Mouse (Mus musculus) MEL (cell line): ENCODE data around the gene Pip5kl1. TPM values are rescaled to one million over a fixed set of nuclear protein-coding genes. Genes with fewer than 3 reads are reported as not detected.

Experiments used
- DNase-seq: peaks from one replicate; pipeline ENCODE4 v3.0.0; 2011; ENCODE audit warnings: low read depth, low spot score
- H3K27ac ChIP-seq: 2 replicates; pipeline ENCODE4 v1.5.1; 2012; ENCODE audit warnings: low read depth, mild to moderate bottlenecking, control low read depth, low read length, moderate library complexity; ENCODE audit not compliant: control insufficient read depth
- H3K27me3 ChIP-seq, 2 experiments: fragments of 150-350 bp in 1 of 2; sonication (generic) in 1 of 2; 2 replicates each; pipeline ENCODE4 v1.6.1; 2012; ENCODE audit warnings: low read length in 2 of 2, mild to moderate bottlenecking in 2 of 2, improper control_type of control experiment in 1 of 2, moderate library complexity in 1 of 2; ENCODE audit not compliant: insufficient read depth in 2 of 2, control insufficient read depth in 1 of 2
- H3K36me3 ChIP-seq, 2 experiments: 2 replicates each; pipeline ENCODE4 v1.6.1; 2012 to 2014; ENCODE audit warnings: low read length in 2 of 2, improper control_type of control experiment in 1 of 2, inconsistent platforms in 1 of 2, mild to moderate bottlenecking in 1 of 2; ENCODE audit not compliant: insufficient read depth in 2 of 2, control insufficient read depth in 1 of 2
- H3K4me1 ChIP-seq, 2 experiments: fragments of 150-350 bp in 1 of 2; sonication (generic) in 1 of 2; 2 replicates each; pipeline ENCODE4 v1.6.1; 2012; ENCODE audit warnings: low read length in 2 of 2, improper control_type of control experiment in 1 of 2, mild to moderate bottlenecking in 1 of 2; ENCODE audit not compliant: insufficient read depth in 2 of 2, control insufficient read depth in 1 of 2
- H3K4me3 ChIP-seq, 2 experiments: fragments of 150-350 bp in 1 of 2; sonication (generic) in 1 of 2; 2 replicates each; pipeline ENCODE4 v1.5.1; 2012; ENCODE audit warnings: low read depth in 2 of 2, low read length in 2 of 2, mild to moderate bottlenecking in 2 of 2, moderate library complexity in 2 of 2, control low read depth in 1 of 2, improper control_type of control experiment in 1 of 2; ENCODE audit not compliant: control insufficient read depth in 1 of 2, insufficient read depth in 1 of 2
- H3K79me2 ChIP-seq: 2 replicates; pipeline ENCODE4 v1.6.1; 2012; ENCODE audit warnings: mild to moderate bottlenecking, low read length, moderate library complexity; ENCODE audit not compliant: control insufficient read depth, poor library complexity, insufficient read depth
- H3K9ac ChIP-seq: 2 replicates; pipeline ENCODE4 v1.6.1; 2012; ENCODE audit warnings: low read depth, mild to moderate bottlenecking, control low read depth, low read length, moderate library complexity; ENCODE audit not compliant: control insufficient read depth, poor library complexity, severe bottlenecking
- H3K9me3 ChIP-seq: fragments of 150-350 bp; sonication (generic); replicated peaks from 2 replicates; pipeline ENCODE4 v1.6.1; 2012; ENCODE audit warnings: mild to moderate bottlenecking, low read length, improper control_type of control experiment, moderate library complexity; ENCODE audit not compliant: insufficient read depth
- BHLHE40 ChIP-seq: IDR thresholded peaks from 2 replicates; pipeline ENCODE4 v1.6.1; 2012; ENCODE audit warnings: low read depth, mild to moderate bottlenecking, inconsistent platforms, low read length, improper control_type of control experiment, borderline replicate concordance
- CHD1 ChIP-seq: IDR thresholded peaks from 2 replicates; pipeline ENCODE4 v1.6.1; 2012; ENCODE audit warnings: low read depth, mild to moderate bottlenecking, inconsistent platforms, low read length, improper control_type of control experiment
- CHD2 ChIP-seq: IDR thresholded peaks from 2 replicates; pipeline ENCODE4 v1.6.1; 2011; ENCODE audit warnings: low read length, improper control_type of control experiment
- CTCF ChIP-seq, 3 experiments: IDR thresholded peaks in 2 of 3; conservative IDR thresholded peaks in 1 of 3; 2 replicates each; pipeline ENCODE4 v1.5.1; 2011 to 2012; ENCODE audit warnings: low read length in 3 of 3, low read depth in 2 of 3, mild to moderate bottlenecking in 2 of 3, improper control_type of control experiment in 1 of 3, inconsistent platforms in 1 of 3, mixed read lengths in 1 of 3, moderate library complexity in 1 of 3; ENCODE audit not compliant: control insufficient read depth in 1 of 3, insufficient read depth in 1 of 3, poor library complexity in 1 of 3, severe bottlenecking in 1 of 3
- ELF1 ChIP-seq: IDR thresholded peaks from 2 replicates; pipeline ENCODE4 v1.6.1; 2014; ENCODE audit warnings: low read depth, mild to moderate bottlenecking, inconsistent platforms, low read length, improper control_type of control experiment, moderate library complexity
- EP300 ChIP-seq, 2 experiments: IDR thresholded peaks; 2 replicates each; pipeline ENCODE4 v1.6.1; 2011; ENCODE audit warnings: improper control_type of control experiment in 2 of 2, low read length in 2 of 2, low read depth in 1 of 2, mild to moderate bottlenecking in 1 of 2
- ETS1 ChIP-seq: IDR thresholded peaks from 2 replicates; pipeline ENCODE4 v1.6.1; 2012; ENCODE audit warnings: low read depth, mild to moderate bottlenecking, inconsistent platforms, low read length, improper control_type of control experiment, moderate library complexity
- GABPA ChIP-seq: IDR thresholded peaks from 2 replicates; pipeline ENCODE4 v1.6.1; 2012; ENCODE audit warnings: low read depth, mild to moderate bottlenecking, inconsistent platforms, low read length, improper control_type of control experiment, moderate library complexity
- GATA1 ChIP-seq: IDR thresholded peaks from 2 replicates; pipeline ENCODE4 v1.6.1; 2011; ENCODE audit warnings: low read depth, low read length, improper control_type of control experiment
- HCFC1 ChIP-seq: IDR thresholded peaks from 2 replicates; pipeline ENCODE4 v1.6.1; 2012; ENCODE audit warnings: low read depth, mild to moderate bottlenecking, inconsistent platforms, low read length, improper control_type of control experiment, moderate library complexity
- JUND ChIP-seq: IDR thresholded peaks from 2 replicates; pipeline ENCODE4 v1.6.1; 2011; ENCODE audit warnings: low read depth, mild to moderate bottlenecking, improper control_type of control experiment, low read length
- KAT2A ChIP-seq: conservative IDR thresholded peaks from 2 replicates; pipeline ENCODE4 v1.6.1; 2012; ENCODE audit warnings: low read depth, low read length, improper control_type of control experiment, inconsistent platforms
- MAFK ChIP-seq: IDR thresholded peaks from 2 replicates; pipeline ENCODE4 v1.6.1; 2011; ENCODE audit warnings: low read depth, mild to moderate bottlenecking, low read length, improper control_type of control experiment, borderline replicate concordance
- MAX ChIP-seq: IDR thresholded peaks from 2 replicates; pipeline ENCODE4 v1.6.1; 2011; ENCODE audit warnings: low read length, improper control_type of control experiment
- MAZ ChIP-seq: IDR thresholded peaks from 2 replicates; pipeline ENCODE4 v1.6.1; 2012; ENCODE audit warnings: low read depth, mild to moderate bottlenecking, inconsistent platforms, low read length, improper control_type of control experiment
- MEF2A ChIP-seq: IDR thresholded peaks from 2 replicates; pipeline ENCODE4 v1.6.1; 2014; ENCODE audit warnings: low read depth, mild to moderate bottlenecking, inconsistent platforms, low read length, improper control_type of control experiment; ENCODE audit not compliant: poor library complexity, insufficient replicate concordance, severe bottlenecking; ENCODE audit errors: extremely low read depth
- MXI1 ChIP-seq: IDR thresholded peaks from 2 replicates; pipeline ENCODE4 v1.6.1; 2011; ENCODE audit warnings: mild to moderate bottlenecking, low read depth, low read length, improper control_type of control experiment
- MYB ChIP-seq: IDR thresholded peaks from 2 replicates; pipeline ENCODE4 v1.6.1; 2011; ENCODE audit warnings: mild to moderate bottlenecking, low read depth, low read length, improper control_type of control experiment
- MYC ChIP-seq: IDR thresholded peaks from 2 replicates; pipeline ENCODE4 v1.6.1; 2011; ENCODE audit warnings: low read depth, mild to moderate bottlenecking, low read length, improper control_type of control experiment, moderate library complexity
- NELFE ChIP-seq: IDR thresholded peaks from 2 replicates; pipeline ENCODE4 v1.6.1; 2011; ENCODE audit warnings: low read depth, low read length, improper control_type of control experiment
- NRF1 ChIP-seq: IDR thresholded peaks from 2 replicates; pipeline ENCODE4 v1.6.1; 2014; ENCODE audit warnings: low read depth, mild to moderate bottlenecking, inconsistent platforms, low read length, improper control_type of control experiment, moderate library complexity; ENCODE audit not compliant: poor library complexity, insufficient read depth, severe bottlenecking
- POLR2A ChIP-seq, 2 experiments: IDR thresholded peaks; 2 replicates each; pipeline ENCODE4 v1.6.1; 2011 to 2012; ENCODE audit warnings: low read length in 2 of 2, mild to moderate bottlenecking in 2 of 2, control low read depth in 1 of 2, improper control_type of control experiment in 1 of 2, low read depth in 1 of 2, moderate library complexity in 1 of 2; ENCODE audit not compliant: control insufficient read depth in 1 of 2, insufficient read depth in 1 of 2, poor library complexity in 1 of 2
- POLR2AphosphoS2 ChIP-seq: IDR thresholded peaks from 2 replicates; pipeline ENCODE4 v1.6.1; 2011; ENCODE audit warnings: low read length, improper control_type of control experiment
- POLR2AphosphoS5 ChIP-seq: IDR thresholded peaks from 2 replicates; pipeline ENCODE4 v1.6.1; 2012; ENCODE audit warnings: low read depth, borderline replicate concordance, mild to moderate bottlenecking, inconsistent platforms, low read length, moderate library complexity, mixed read lengths
- RAD21 ChIP-seq: IDR thresholded peaks from 2 replicates; pipeline ENCODE4 v1.6.1; 2011; ENCODE audit warnings: mild to moderate bottlenecking, low read depth, low read length, improper control_type of control experiment
- RCOR1 ChIP-seq: IDR thresholded peaks from 2 replicates; pipeline ENCODE4 v1.6.1; 2012; ENCODE audit warnings: low read depth, mild to moderate bottlenecking, inconsistent platforms, low read length, improper control_type of control experiment
- SIN3A ChIP-seq: IDR thresholded peaks from 2 replicates; pipeline ENCODE4 v1.6.1; 2012; ENCODE audit warnings: low read length, improper control_type of control experiment, inconsistent platforms
- TAL1 ChIP-seq: IDR thresholded peaks from 2 replicates; pipeline ENCODE4 v1.6.1; 2012; ENCODE audit warnings: mild to moderate bottlenecking, inconsistent platforms, low read length, moderate library complexity, mixed read lengths
- TBP ChIP-seq: IDR thresholded peaks from 2 replicates; pipeline ENCODE4 v1.8.0; 2011; ENCODE audit warnings: low read depth, low read length, improper control_type of control experiment
- TCF12 ChIP-seq: IDR thresholded peaks from 2 replicates; pipeline ENCODE4 v1.6.1; 2014; ENCODE audit warnings: low read depth, mild to moderate bottlenecking, inconsistent platforms, low read length, improper control_type of control experiment, moderate library complexity
- UBTF ChIP-seq: IDR thresholded peaks from 2 replicates; pipeline ENCODE4 v1.6.1; 2012; ENCODE audit warnings: low read depth, mild to moderate bottlenecking, inconsistent platforms, low read length, improper control_type of control experiment, moderate library complexity, borderline replicate concordance; ENCODE audit not compliant: insufficient read depth
- USF1 ChIP-seq: IDR thresholded peaks from 2 replicates; pipeline ENCODE4 v1.6.1; 2014; ENCODE audit warnings: low read depth, mild to moderate bottlenecking, inconsistent platforms, low read length, improper control_type of control experiment, moderate library complexity
- USF2 ChIP-seq, 2 experiments: IDR thresholded peaks; 2 replicates each; pipeline ENCODE4 v1.6.1; 2011 to 2012; ENCODE audit warnings: improper control_type of control experiment in 2 of 2, low read length in 2 of 2, borderline replicate concordance in 1 of 2, inconsistent platforms in 1 of 2, low read depth in 1 of 2, mild to moderate bottlenecking in 1 of 2; ENCODE audit not compliant: insufficient read depth in 1 of 2
- ZKSCAN1 ChIP-seq: IDR thresholded peaks from 2 replicates; pipeline ENCODE4 v1.6.1; 2012; ENCODE audit warnings: low read depth, mild to moderate bottlenecking, inconsistent platforms, low read length, improper control_type of control experiment, moderate library complexity
- ZMIZ1 ChIP-seq: IDR thresholded peaks from 2 replicates; pipeline ENCODE4 v1.6.1; 2012; ENCODE audit warnings: low read depth, mild to moderate bottlenecking, inconsistent platforms, low read length, improper control_type of control experiment, moderate library complexity
- ZNF384 ChIP-seq: IDR thresholded peaks from 2 replicates; pipeline ENCODE4 v1.6.1; 2012; ENCODE audit warnings: low read depth, mild to moderate bottlenecking, inconsistent platforms, low read length, improper control_type of control experiment
- polyA plus RNA-seq, 2 experiments: library from polyadenylated mRNA; stranded (reverse) in 1 of 2; unstranded in 1 of 2; fragments of >175 nt in 1 of 2; fragments of >200 nt in 1 of 2; gene quantifications; 2 replicates each; pipeline versions ENCODE4 v1.2.1 to v1.2.4; 2012; ENCODE audit warnings: low replicate concordance in 2 of 2, low read depth in 1 of 2; ENCODE audit not compliant: insufficient read length in 2 of 2, insufficient read depth in 1 of 2, missing spikeins in 1 of 2
- total RNA-seq: library from RNA; depleted of rRNA; stranded (reverse); fragments of 300-350 nt; gene quantifications from 2 replicates; pipeline ENCODE4 v1.2.3, GENCODE M21; 2012

Pip5kl1 gene
- total and polyA plus RNA-seq, 3 experiments, result 0.22 to 0.58 TPM; not detected in 1

GRCm38 (mm10) chr2:32586871-32587351 lies 12.3 kb downstream of the Pip5kl1 start, which contains the start of gene St6galnac4:
Gene St6galnac4 (plus strand): TSS chr2:32587095.
- Histone ChIP-seq H3K9me3 (no peaks in the 10 kb centered on the region), H3K9ac (peak within 1 kb of the TSS; percentile 94), H3K4me1 (peaks cover 5 to 28% of the 10 kb centered on the region in 2 experiments; a peak in 3 of 4 replicates), H3K36me3 (peaks cover 0 to 21% of the 10 kb centered on the region in 2 experiments; a peak in 3 of 4 replicates), H3K79me2 (peaks cover 32% of the 10 kb centered on the region), H3K27me3 (no peaks in the 10 kb centered on the region), H3K4me3 (peak within 1 kb of the TSS; percentile 91 to 98), H3K27ac (peak within 1 kb of the TSS; percentile 61)
- DNase-seq, result peak; percentile 97
- TF ChIP-seq NRF1 (peak; percentile 72), CHD1 (no peak), GABPA (no peak), TAL1 (no peak), USF2 (IDR thresholded peaks at IDR 0.05; ENCODE audit: borderline replicate concordance in 1 of 2, insufficient read depth in 1 of 2, low read depth in 1 of 2, low read length in 2 of 2) (no peak), MYB (no peak), UBTF (no peak), KAT2A (no peak; the same call in 1 of the 2 replicates), ZKSCAN1 (no peak), EP300 (IDR thresholded peaks at IDR 0.05; ENCODE audit: low read depth in 1 of 2, low read length in 2 of 2) (no peak), ZMIZ1 (peak; percentile 32; the same call in 1 of the 2 replicates), ETS1 (no peak; the same call in 1 of the 2 replicates), BHLHE40 (no peak), RAD21 (no peak), NELFE (peak; percentile 78), HCFC1 (no peak; the same call in 1 of the 2 replicates), POLR2AphosphoS5 (no peak), TCF12 (0 out of 2 replicates have a peak, but pooled peaks have one; percentile 40), POLR2A (IDR thresholded peaks at IDR 0.05; ENCODE audit: control insufficient read depth in 1 of 2, insufficient read depth in 1 of 2, low read depth in 1 of 2, low read length in 2 of 2, poor library complexity in 1 of 2) (peak; percentile 76 to 82; a peak in 3 of 4 replicates), TBP (0 out of 2 replicates have a peak, but pooled peaks have one; percentile 9), MAFK (no peak), MEF2A (no peak), ELF1 (no peak), JUND (no peak), RCOR1 (no peak), CTCF (IDR thresholded peaks at IDR 0.05 in 2 of 3, conservative IDR thresholded peaks at IDR 0.05 in 1 of 3; ENCODE audit: control insufficient read depth in 1 of 3, insufficient read depth in 1 of 3, low read depth in 2 of 3, low read length in 3 of 3, poor library complexity in 1 of 3, severe bottlenecking in 1 of 3) (peak in 2 of 3 experiments; percentile 44 to 66; a peak in 4 of 6 replicates), USF1 (no peak), MAZ (peak; percentile 66), ZNF384 (no peak), MXI1 (no peak; the same call in 1 of the 2 replicates), CHD2 (no peak), GATA1 (no peak), SIN3A (peak; percentile 54; the same call in 1 of the 2 replicates), POLR2AphosphoS2 (peak; percentile 28; the same call in 1 of the 2 replicates), MYC (no peak), MAX (0 out of 2 replicates have a peak, but pooled peaks have one; percentile 7)
